Mouse (Mus musculus) hindbrain, postnatal 0 days (tissue): ENCODE measurements around the gene Fbxo9. TPM values are rescaled to one million over a fixed set of nuclear protein-coding genes. Genes with fewer than 3 reads are reported as not detected.

Experiments
- ATAC-seq: fragments of 200-750 bp; cut with Nextera tagmentation; 2 replicates; pipeline ENCODE4 v1.8.0; 2017; ENCODE audit warnings: mild to moderate bottlenecking, moderate TSS enrichment, moderate library complexity
- DNase-seq: peaks from one replicate; pipeline ENCODE4 v3.0.0-alpha.2; 2015; ENCODE audit warnings: low spot score
- H3K27ac ChIP-seq: fragments of 300-500 bp; sonication (generic); 2 replicates; pipeline ENCODE4 v1.5.1; 2014; ENCODE audit warnings: mild to moderate bottlenecking
- H3K27me3 ChIP-seq: fragments of 300-500 bp; sonication (generic); 2 replicates; pipeline ENCODE4 v1.6.1; 2014; ENCODE audit warnings: low read length, mixed read lengths; ENCODE audit not compliant: insufficient read depth
- H3K36me3 ChIP-seq: fragments of 300-500 bp; sonication (generic); 2 replicates; pipeline ENCODE4 v1.6.1; 2014; ENCODE audit warnings: low read length, mixed read lengths; ENCODE audit not compliant: insufficient read depth
- H3K4me1 ChIP-seq: fragments of 300-500 bp; sonication (generic); 2 replicates; pipeline ENCODE4 v1.6.1; 2014; ENCODE audit warnings: antibody characterized with exemption, low read length, mixed read lengths; ENCODE audit not compliant: insufficient read depth
- H3K4me2 ChIP-seq: fragments of 300-500 bp; sonication (generic); 2 replicates; pipeline ENCODE4 v1.6.1; 2014; ENCODE audit warnings: low read depth, mild to moderate bottlenecking, low read length, moderate library complexity, mixed read lengths
- H3K4me3 ChIP-seq: fragments of 300-500 bp; sonication (generic); 2 replicates; pipeline ENCODE4 v1.5.1; 2014; ENCODE audit warnings: low read length
- H3K9ac ChIP-seq: fragments of 300-500 bp; sonication (generic); replicated peaks from 2 replicates; pipeline ENCODE4 v1.6.1; 2014; ENCODE audit warnings: mild to moderate bottlenecking, low read length, moderate library complexity, mixed read lengths
- H3K9me3 ChIP-seq: fragments of 300-500 bp; sonication (generic); 2 replicates; pipeline ENCODE4 v1.6.1; 2016; ENCODE audit warnings: low read length, mixed read lengths
- CTCF ChIP-seq: IDR thresholded peaks from 2 replicates; pipeline ENCODE4 v1.5.1; 2016; ENCODE audit warnings: antibody characterized with exemption, control low read depth, low read depth
- WGBS: fragments of 180-500 bp; shearing (Covaris S2); extraction: QIAGEN DNeasy Blood & Tissue Kit; methylation state at CpG from one replicate; pipeline ENCODE4 v1.1.7; 2014; 5-methylcytosine and 5-hydroxymethylcytosine counted together
- polyA plus RNA-seq: library from polyadenylated mRNA; unstranded; fragments of >200 nt; fragmentation: Nextera tagmentation; extraction: Ambion mirVana; gene quantifications from 2 replicates; pipeline ENCODE4 v1.2.1, GENCODE M21; 2015
- total RNA-seq: library from RNA; depleted of rRNA; stranded (reverse); fragments of >200 nt; gene quantifications from 2 replicates; pipeline ENCODE4 v1.2.3, GENCODE M21; 2014; rRNA removed

Gene Fbxo9
- total and polyA plus RNA-seq, 2 experiments from 2014 or later = 88.9 to 109 TPM

GRCm38 (mm10) chr9:78046755-78047154 is 62.1 kb downstream of the Fbxo9 start:
- no peak for TF ChIP-seq CTCF
- Histone ChIP-seq H3K9ac (no peak overlapping the region), H3K27me3 (no peaks in the 10 kb centered on the region), H3K36me3 (no peaks in the 10 kb centered on the region), H3K4me2 (no peak overlapping the region), H3K9me3 (no peaks in the 10 kb centered on the region), H3K27ac (no peak overlapping the region), H3K4me1 (no peaks in the 10 kb centered on the region), H3K4me3 (no peak overlapping the region)
- DNase-seq (no peak), ATAC-seq (no peak)
- WGBS = 67% methylated on average over 20 of the region's 20 CpGs

- no peak overlapping the region for H3K9ac ChIP-seq
- no peak overlapping the region for H3K4me2 ChIP-seq
- ATAC-seq = no peak
- no peaks in the 10 kb centered on the region for H3K27me3 ChIP-seq
- 73% methylated on average over 6 of the region's 6 CpGs for WGBS
- H3K4me3 ChIP-seq = no peak overlapping the region
- TF ChIP-seq CTCF = no peak
- no peak for DNase-seq
- H3K9me3 ChIP-seq = no peaks in the 10 kb centered on the region
- H3K27ac ChIP-seq = no peak overlapping the region
- H3K4me1 ChIP-seq = no peaks in the 10 kb centered on the region
- H3K36me3 ChIP-seq = no peaks in the 10 kb centered on the region
Observed at GRCm38 (mm10) chr9:78045171-78045570, 63.7 kb downstream of the Fbxo9 start.

GRCm38 (mm10) chr9:78038755-78039489 is 69.9 kb downstream of the Fbxo9 start:
- H3K36me3 ChIP-seq = no peaks in the 10 kb centered on the region
- ATAC-seq (peak; percentile 85), DNase-seq (peak; percentile 92)
- no peak overlapping the region for H3K9ac ChIP-seq
- no peaks in the 10 kb centered on the region for H3K4me1 ChIP-seq
- TF ChIP-seq CTCF = peak; percentile 99
- no peak overlapping the region for H3K4me3 ChIP-seq
- H3K9me3 ChIP-seq = no peaks in the 10 kb centered on the region
- 32% methylated on average over 18 of the region's 18 CpGs for WGBS
- H3K27me3 ChIP-seq = no peaks in the 10 kb centered on the region
- H3K4me2 ChIP-seq = no peak overlapping the region
- H3K27ac ChIP-seq = no peak overlapping the region

GRCm38 (mm10) chr9:78035831-78036230 is 73.0 kb downstream of the Fbxo9 start:
- Histone ChIP-seq H3K36me3 (no peaks in the 10 kb centered on the region), H3K4me1 (no peaks in the 10 kb centered on the region), H3K27me3 (no peaks in the 10 kb centered on the region), H3K4me3 (no peak overlapping the region), H3K9me3 (no peaks in the 10 kb centered on the region), H3K9ac (no peak overlapping the region), H3K27ac (no peak overlapping the region), H3K4me2 (no peak overlapping the region)
- DNase-seq (no peak), ATAC-seq (no peak)
- TF ChIP-seq CTCF = no peak
- WGBS = 87% methylated on average over 8 of the region's 8 CpGs

- Histone ChIP-seq H3K27ac (no peak overlapping the region), H3K36me3 (no peaks in the 10 kb centered on the region), H3K4me2 (no peak overlapping the region), H3K4me1 (no peaks in the 10 kb centered on the region), H3K4me3 (no peak overlapping the region), H3K9ac (no peak overlapping the region), H3K9me3 (no peaks in the 10 kb centered on the region), H3K27me3 (no peaks in the 10 kb centered on the region)
- ATAC-seq (no peak), DNase-seq (no peak)
- TF ChIP-seq CTCF = 0 out of 2 replicates have a peak, but pooled peaks have one; percentile 2
- WGBS = 78% methylated on average over 5 of the region's 5 CpGs
Observed at GRCm38 (mm10) chr9:78035296-78035695, 73.6 kb downstream of the Fbxo9 start.

- 95% methylated on average over 4 of the region's 4 CpGs for WGBS
- no peak for ATAC-seq
Observed at GRCm38 (mm10) chr9:78032930-78033329, 75.9 kb downstream of the Fbxo9 start.

More at GRCm38 (mm10) chr9:78032930-78033329, 75.9 kb downstream of the Fbxo9 start:
- Histone ChIP-seq H3K9me3 (no peaks in the 10 kb centered on the region), H3K27ac (no peak overlapping the region), H3K4me3 (no peak overlapping the region), H3K4me2 (no peak overlapping the region), H3K27me3 (no peaks in the 10 kb centered on the region), H3K36me3 (no peaks in the 10 kb centered on the region), H3K4me1 (no peaks in the 10 kb centered on the region), H3K9ac (no peak overlapping the region)
- TF ChIP-seq CTCF = no peak
- DNase-seq = no peak

Other genes starting within 250 kb of the Fbxo9 start
- gene Elovl5, start 191.7 kb downstream of the Fbxo9 start, total RNA-seq = 90.5 and 92.4 TPM in 2 replicates
- gene Elovl5, start 191.7 kb downstream of the Fbxo9 start, polyA plus RNA-seq = 70.7 and 71.6 TPM in 2 replicates
- gene Gcm1, start 57.1 kb downstream of the Fbxo9 start, total RNA-seq = 0.10 TPM in 1 of 2 replicates, not detected in the other
- gene Gcm1, start 57.1 kb downstream of the Fbxo9 start, polyA plus RNA-seq = 0.09 and 0.11 TPM in 2 replicates
- 36.7 and 41.2 TPM in 2 replicates for gene Ick, start 127 bp upstream of the Fbxo9 start, total RNA-seq
- 29.3 and 35.2 TPM in 2 replicates for gene Ick, start 127 bp upstream of the Fbxo9 start, polyA plus RNA-seq
- gene Gsta4, start 73.7 kb upstream of the Fbxo9 start, total RNA-seq = 7.9 and 17.5 TPM in 2 replicates
- gene Gsta4, start 73.7 kb upstream of the Fbxo9 start, polyA plus RNA-seq = 51.8 and 55.1 TPM in 2 replicates
- not detected in 2 replicates for gene Gsta1, start 121.6 kb upstream of the Fbxo9 start, total RNA-seq
- not detected in 2 replicates for gene Gsta1, start 121.6 kb upstream of the Fbxo9 start, polyA plus RNA-seq
- gene Gm3776, start 148.1 kb upstream of the Fbxo9 start, total RNA-seq = not detected in 2 replicates
- not detected in 2 replicates for gene Gm3776, start 148.1 kb upstream of the Fbxo9 start, polyA plus RNA-seq
- gene Gm10639, start 180.9 kb upstream of the Fbxo9 start, total RNA-seq = not detected in 2 replicates
- not detected in 2 replicates for gene Gm10639, start 180.9 kb upstream of the Fbxo9 start, polyA plus RNA-seq
- not detected in 2 replicates for gene Omt2a, start 205.7 kb upstream of the Fbxo9 start, total RNA-seq
- not detected in 2 replicates for gene Omt2a, start 205.7 kb upstream of the Fbxo9 start, polyA plus RNA-seq
- gene Omt2b, start 218.5 kb upstream of the Fbxo9 start, total RNA-seq = not detected in 2 replicates
- not detected in 2 replicates for gene Omt2b, start 218.5 kb upstream of the Fbxo9 start, polyA plus RNA-seq
- gene Gsta2, start 246.7 kb upstream of the Fbxo9 start, total RNA-seq = not detected in 2 replicates
- gene Gsta2, start 246.7 kb upstream of the Fbxo9 start, polyA plus RNA-seq = not detected in 2 replicates